Mouse (Mus musculus) kidney, embryonic 16.5 days (tissue): Measurements from ENCODE around the gene Erich2. TPM values are rescaled to one million over a fixed set of nuclear protein-coding genes. Genes with fewer than 3 reads are reported as not detected.
A peak's percentile ranks its signal among the peaks of the same experiment; 100 is the strongest.
"Not testable (repeated sequence)": the region's sequence is repeated elsewhere in the genome, so short reads cannot be mapped to it uniquely, and the experiment has no call there.

Source experiments
- ATAC-seq: fragments of 200-750 bp; cut with Nextera tagmentation; 2 replicates; pipeline ENCODE4 v1.8.0; 2017; ENCODE audit warnings: moderate TSS enrichment; ENCODE audit not compliant: low FRiP score, low TSS enrichment
- H3K27ac ChIP-seq: fragments of 300-500 bp; sonication (generic); 2 replicates; pipeline ENCODE4 v1.5.1; 2014; ENCODE audit warnings: low read length
- H3K27me3 ChIP-seq: fragments of 300-500 bp; sonication (generic); 2 replicates; pipeline ENCODE4 v1.6.1; 2014; ENCODE audit warnings: low read length, control low read depth, mixed read lengths; ENCODE audit not compliant: insufficient read depth
- H3K36me3 ChIP-seq: fragments of 300-500 bp; sonication (generic); 2 replicates; pipeline ENCODE4 v1.6.1; 2014; ENCODE audit warnings: low read length, control low read depth, mixed read lengths; ENCODE audit not compliant: insufficient read depth
- H3K4me1 ChIP-seq: fragments of 300-500 bp; sonication (generic); 2 replicates; pipeline ENCODE4 v1.6.1; 2014; ENCODE audit warnings: low read length, control low read depth, mixed read lengths; ENCODE audit not compliant: insufficient read depth
- H3K4me2 ChIP-seq: fragments of 300-500 bp; sonication (generic); replicated peaks from 2 replicates; pipeline ENCODE4 v1.6.1; 2014; ENCODE audit warnings: low read depth, low read length
- H3K4me3 ChIP-seq: fragments of 300-500 bp; sonication (generic); 2 replicates; pipeline ENCODE4 v1.5.1; 2014; ENCODE audit warnings: mild to moderate bottlenecking, low read length
- H3K9ac ChIP-seq: fragments of 300-500 bp; sonication (generic); replicated peaks from 2 replicates; pipeline ENCODE4 v1.6.1; 2014; ENCODE audit warnings: low read length
- H3K9me3 ChIP-seq: fragments of 300-500 bp; sonication (generic); 2 replicates; pipeline ENCODE4 v1.6.1; 2016; ENCODE audit warnings: low read length, control low read depth
- WGBS: fragments of 180-500 bp; shearing (Covaris S2); extraction: QIAGEN DNeasy Blood & Tissue Kit; methylation state at CpG from one replicate; pipeline ENCODE4 v1.1.7; 2014; 5-methylcytosine and 5-hydroxymethylcytosine counted together
- polyA plus RNA-seq: library from polyadenylated mRNA; unstranded; fragments of >200 nt; fragmentation: Nextera tagmentation; extraction: Ambion mirVana; gene quantifications from 2 replicates; pipeline ENCODE4 v1.2.1, GENCODE M21; 2015

Erich2 gene
- polyA plus RNA-seq, 1 experiment from 2014 or later = 2.6 TPM

DNA sequence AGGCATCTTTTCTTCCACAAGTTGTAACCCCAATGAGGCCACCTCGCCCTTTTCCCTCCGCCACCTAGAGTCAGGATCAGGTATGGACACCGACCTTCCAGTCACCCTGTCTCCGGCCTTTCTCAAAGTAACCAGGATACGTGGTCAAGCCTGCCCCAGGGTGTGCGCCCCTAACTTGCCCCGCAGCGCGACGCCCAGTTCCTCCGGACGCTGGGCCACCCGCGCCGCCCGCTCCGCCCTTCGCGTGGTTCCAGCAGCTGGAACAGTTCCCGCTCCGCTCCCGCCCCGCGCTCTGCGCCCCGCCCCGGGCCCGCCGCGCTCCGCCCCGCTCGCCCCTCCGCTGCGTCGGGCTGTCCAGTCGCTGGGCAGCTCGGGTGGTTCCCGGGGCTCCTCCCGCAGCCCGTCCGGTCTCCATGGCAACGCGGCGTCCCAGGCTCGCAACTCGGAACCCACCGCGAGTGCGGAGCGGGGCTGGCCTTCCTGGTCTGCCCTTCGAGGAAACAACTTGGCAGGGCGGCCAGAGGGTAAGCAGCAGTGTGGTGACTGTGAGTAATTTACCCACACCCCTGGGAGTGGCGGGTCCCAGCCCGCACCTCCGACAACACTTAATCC, 508 bp downstream of the Erich2 start:
- peak overlapping the region; percentile 56 for H3K4me3 ChIP-seq
- H3K4me2 ChIP-seq = peak overlapping the region; percentile 83
- no peaks in the 10 kb centered on the region for H3K36me3 ChIP-seq
- ATAC-seq = peak; percentile 98
- under 1% methylated on average over 49 of the region's 56 CpGs for WGBS
- peaks cover 33% of the 10 kb centered on the region for H3K4me1 ChIP-seq
- H3K27ac ChIP-seq = peak overlapping the region; percentile 41
- 0 out of 2 replicates have a peak, but pooled peaks cover 3% of the 10 kb centered on the region for H3K27me3 ChIP-seq
- no peaks in the 10 kb centered on the region for H3K9me3 ChIP-seq
- H3K9ac ChIP-seq = peak overlapping the region; percentile 72

DNA sequence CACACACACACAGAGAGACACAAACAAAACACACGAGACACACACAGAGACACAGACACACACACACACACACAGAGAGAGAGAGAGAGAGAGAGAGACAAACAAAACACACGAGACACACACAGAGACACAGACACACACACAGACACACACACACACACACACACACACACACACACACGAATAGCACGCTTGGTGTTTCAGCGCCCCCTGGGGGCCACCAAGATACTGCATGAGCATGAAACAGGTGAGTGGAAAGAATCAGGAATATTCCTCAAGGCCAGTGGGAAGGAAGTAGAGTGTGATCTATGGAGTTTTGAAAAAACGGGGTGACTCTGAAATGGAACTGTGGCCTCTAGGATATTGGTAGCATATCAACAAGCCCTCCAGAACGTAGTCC, 29.7 kb downstream of the Erich2 start:
- H3K4me3 ChIP-seq, ATAC-seq: not testable (repeated sequence)
- WGBS = 49% methylated on average over 7 of the region's 7 CpGs

DNA sequence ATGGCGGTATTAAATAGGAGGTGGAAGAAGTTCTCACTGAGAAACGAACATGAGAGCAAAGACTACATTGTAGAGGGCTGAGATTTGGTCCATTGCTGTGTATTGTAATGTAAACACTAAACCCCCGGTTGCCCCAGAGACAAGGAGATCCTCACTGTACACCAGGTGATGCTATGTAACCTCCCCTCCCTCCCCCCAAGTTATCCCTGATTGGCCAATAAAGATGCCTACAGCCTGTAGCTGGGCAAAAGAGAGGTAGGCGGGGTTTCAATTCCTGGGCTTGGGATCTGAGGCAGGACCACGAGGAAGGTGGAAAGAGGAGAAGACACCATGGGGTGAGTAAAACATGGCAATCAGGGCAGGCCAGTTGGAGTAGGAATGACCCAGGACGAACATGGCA, 42.1 kb downstream of the Erich2 start:
- no peak overlapping the region for H3K9ac ChIP-seq
- H3K9me3 ChIP-seq = no peaks in the 10 kb centered on the region; the same call in 1 of the 2 replicates
- 66% methylated on average over 6 of the region's 6 CpGs for WGBS
- no peak overlapping the region for H3K4me2 ChIP-seq
- H3K27me3 ChIP-seq = no peaks in the 10 kb centered on the region
- H3K27ac ChIP-seq = no peak overlapping the region
- ATAC-seq = no peak
- H3K4me1 ChIP-seq = no peaks in the 10 kb centered on the region
- no peaks in the 10 kb centered on the region for H3K36me3 ChIP-seq
- H3K4me3 ChIP-seq = no peak overlapping the region

More for the DNA sequence above, 29.7 kb downstream of the Erich2 start:
- not testable (repeated sequence) for H3K36me3 ChIP-seq, H3K4me1 ChIP-seq, H3K9me3 ChIP-seq, H3K9ac ChIP-seq, H3K27me3 ChIP-seq, H3K4me2 ChIP-seq, H3K27ac ChIP-seq

DNA sequence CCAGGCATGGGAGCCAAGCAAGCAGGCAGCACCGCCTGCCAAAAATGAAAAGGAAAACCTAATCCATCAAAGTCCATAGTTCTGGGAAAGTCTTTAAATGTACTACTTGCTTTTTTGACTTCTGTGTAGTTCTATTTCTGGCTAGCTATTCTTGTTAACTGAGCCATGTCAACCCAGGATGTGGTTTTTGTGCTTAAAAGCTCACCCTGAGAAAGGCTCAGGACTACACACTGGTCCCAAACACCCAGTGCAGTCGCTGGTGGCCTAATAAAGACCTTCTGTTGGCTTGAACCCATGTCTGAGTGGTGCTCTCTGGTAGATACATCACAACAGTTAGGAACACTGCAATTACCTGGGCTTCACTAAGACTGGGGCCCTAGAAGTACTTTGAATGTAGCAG, 42.8 kb downstream of the Erich2 start:
- WGBS = 62% methylated on average over 2 of the region's 2 CpGs

DNA sequence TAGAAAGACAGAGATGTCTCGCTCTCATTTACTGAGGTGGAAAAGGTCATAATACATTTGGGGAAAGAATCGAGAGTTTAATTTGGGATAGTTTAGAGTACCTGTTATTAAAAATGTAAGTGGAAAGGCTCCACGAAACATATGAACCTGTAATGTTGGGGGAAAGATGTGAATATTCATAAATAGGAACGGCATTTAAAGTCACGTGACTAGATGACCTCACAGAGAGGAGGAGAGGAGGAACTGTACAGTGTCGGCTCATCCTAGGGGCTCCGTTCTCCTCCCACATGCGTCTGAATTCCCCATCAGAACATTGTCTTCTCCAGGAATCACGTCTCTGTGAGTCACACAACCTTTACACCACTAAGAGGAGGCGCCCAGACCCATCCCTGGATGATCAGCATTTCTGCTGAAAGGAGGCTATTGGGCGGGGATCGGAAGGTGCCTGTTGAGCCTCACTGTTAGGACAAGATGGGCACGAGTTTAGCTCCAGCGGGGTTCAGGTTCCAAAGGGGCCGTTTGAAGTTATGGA, 43.5 kb downstream of the Erich2 start:
- H3K4me1 ChIP-seq = no peaks in the 10 kb centered on the region
- WGBS = 80% methylated on average over 15 of the region's 15 CpGs

More for the DNA sequence above, 42.8 kb downstream of the Erich2 start:
- Histone ChIP-seq H3K36me3 (no peaks in the 10 kb centered on the region), H3K27me3 (no peaks in the 10 kb centered on the region), H3K9me3 (no peaks in the 10 kb centered on the region), H3K4me3 (no peak overlapping the region), H3K9ac (no peak overlapping the region), H3K4me2 (no peak overlapping the region), H3K27ac (no peak overlapping the region), H3K4me1 (no peaks in the 10 kb centered on the region)
- ATAC-seq = no peak

DNA sequence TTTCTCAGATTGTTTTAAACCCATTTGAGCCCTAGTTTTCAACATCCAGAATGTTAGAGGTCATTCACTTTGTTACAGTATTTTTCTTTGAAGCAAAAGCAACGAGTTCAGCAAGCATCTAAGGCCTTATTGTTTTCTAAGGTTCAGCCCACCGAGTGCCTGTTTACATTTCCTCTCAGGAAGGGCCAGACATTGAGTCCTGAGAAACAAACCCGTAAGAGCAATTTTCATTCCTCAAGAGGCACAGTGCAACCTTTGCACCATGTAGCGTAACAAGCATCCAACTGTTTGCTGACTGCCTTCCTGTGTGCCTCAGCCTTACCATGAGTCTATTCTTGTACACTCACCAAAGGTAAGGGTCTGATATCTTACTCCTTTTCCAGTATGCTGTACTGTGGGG, 44.2 kb downstream of the Erich2 start, which contains the start of gene Gad1:
Gene Gad1 (plus strand): TSS at position 301 of the 400 bp plus-strand sequence.
- no peak for ATAC-seq
- 47% methylated on average over 4 of the region's 4 CpGs for WGBS

More for the DNA sequence above, 43.5 kb downstream of the Erich2 start:
- Histone ChIP-seq H3K9ac (no peak overlapping the region), H3K4me3 (no peak overlapping the region), H3K4me2 (no peak overlapping the region), H3K9me3 (no peaks in the 10 kb centered on the region), H3K27ac (no peak overlapping the region), H3K27me3 (peaks cover 2% of the 10 kb centered on the region; the same call in 1 of the 2 replicates), H3K36me3 (no peaks in the 10 kb centered on the region)
- no peak for ATAC-seq

DNA sequence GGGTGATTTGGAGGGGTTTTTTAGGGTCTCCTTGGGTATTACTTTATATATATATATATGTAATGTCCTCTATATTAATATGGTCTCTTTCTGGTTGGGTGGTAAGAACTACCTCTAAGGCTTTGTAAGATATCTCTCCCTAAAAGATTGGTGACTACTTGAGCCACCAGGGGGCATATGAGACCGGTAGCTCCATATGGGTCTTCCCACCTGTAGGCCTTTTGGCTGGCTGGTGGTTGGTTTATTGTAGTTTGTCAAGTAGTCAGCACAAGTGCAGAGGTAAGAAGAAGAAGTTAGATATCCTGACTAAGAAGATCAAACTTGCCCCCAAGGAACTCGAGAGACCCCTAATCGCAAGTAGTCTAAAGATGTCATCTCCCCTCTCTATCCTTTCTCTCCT, 45.2 kb downstream of the Erich2 start:
- no peak for ATAC-seq
- Histone ChIP-seq H3K27me3 (peaks cover 5% of the 10 kb centered on the region), H3K36me3 (no peaks in the 10 kb centered on the region), H3K9me3 (no peaks in the 10 kb centered on the region), H3K27ac (no peak overlapping the region), H3K4me1 (no peaks in the 10 kb centered on the region), H3K4me3 (no peak overlapping the region), H3K9ac (no peak overlapping the region), H3K4me2 (no peak overlapping the region)
- WGBS = 81% methylated on average over 3 of the region's 3 CpGs

More for the DNA sequence above, 44.2 kb downstream of the Erich2 start, which contains the start of gene Gad1:
- Histone ChIP-seq H3K9ac (no peak within 1 kb of the TSS), H3K4me2 (no peak within 1 kb of the TSS), H3K36me3 (no peaks in the 10 kb centered on the region), H3K4me1 (no peaks in the 10 kb centered on the region), H3K27ac (no peak within 1 kb of the TSS), H3K4me3 (no peak within 1 kb of the TSS), H3K9me3 (no peaks in the 10 kb centered on the region), H3K27me3 (peaks cover 3% of the 10 kb centered on the region; the same call in 1 of the 2 replicates)

DNA sequence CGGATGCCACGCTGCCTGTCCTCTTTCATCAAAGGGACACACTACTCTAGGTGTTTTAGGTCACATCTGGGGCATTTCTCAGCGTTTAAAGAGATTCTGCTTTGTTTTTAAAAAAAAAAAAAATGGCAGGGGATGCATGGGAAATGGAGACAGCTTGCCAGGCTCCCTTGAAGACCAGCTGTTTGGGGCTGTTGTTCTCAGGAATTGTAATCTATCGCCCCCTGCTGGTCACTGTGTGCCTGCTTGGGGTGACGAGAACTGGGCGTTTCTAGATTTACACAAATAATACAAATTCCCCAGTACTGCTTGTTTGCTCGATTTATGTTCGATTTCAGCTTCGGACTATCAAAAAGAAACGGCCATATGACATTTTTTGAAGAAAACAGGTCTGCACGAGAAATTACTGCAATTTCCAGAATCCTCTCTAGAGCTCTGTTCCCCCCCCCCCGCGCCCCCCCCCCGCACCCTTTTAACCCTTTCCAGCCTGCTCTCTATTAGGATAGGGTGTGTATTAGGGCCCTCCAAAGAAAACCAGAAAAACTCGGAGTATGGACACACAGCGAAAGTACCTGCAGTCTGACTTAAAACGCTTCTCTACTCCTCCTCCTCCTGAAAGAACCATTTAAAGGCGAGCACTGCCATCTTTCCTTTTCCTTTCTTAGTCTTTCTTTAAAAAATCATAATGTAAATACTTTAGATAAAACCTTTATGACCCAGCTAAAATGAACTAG, 49.7 kb downstream of the Erich2 start:
- no peak overlapping the region for H3K9ac ChIP-seq
- no peaks in the 10 kb centered on the region for H3K36me3 ChIP-seq
- WGBS = 5% methylated on average over 17 of the region's 18 CpGs
- no peak overlapping the region for H3K4me3 ChIP-seq
- ATAC-seq = no peak
- H3K4me1 ChIP-seq = peaks cover 26% of the 10 kb centered on the region
- H3K9me3 ChIP-seq = no peaks in the 10 kb centered on the region
- no peak overlapping the region for H3K27ac ChIP-seq
- no peak overlapping the region for H3K4me2 ChIP-seq
- peaks cover 50% of the 10 kb centered on the region for H3K27me3 ChIP-seq

DNA sequence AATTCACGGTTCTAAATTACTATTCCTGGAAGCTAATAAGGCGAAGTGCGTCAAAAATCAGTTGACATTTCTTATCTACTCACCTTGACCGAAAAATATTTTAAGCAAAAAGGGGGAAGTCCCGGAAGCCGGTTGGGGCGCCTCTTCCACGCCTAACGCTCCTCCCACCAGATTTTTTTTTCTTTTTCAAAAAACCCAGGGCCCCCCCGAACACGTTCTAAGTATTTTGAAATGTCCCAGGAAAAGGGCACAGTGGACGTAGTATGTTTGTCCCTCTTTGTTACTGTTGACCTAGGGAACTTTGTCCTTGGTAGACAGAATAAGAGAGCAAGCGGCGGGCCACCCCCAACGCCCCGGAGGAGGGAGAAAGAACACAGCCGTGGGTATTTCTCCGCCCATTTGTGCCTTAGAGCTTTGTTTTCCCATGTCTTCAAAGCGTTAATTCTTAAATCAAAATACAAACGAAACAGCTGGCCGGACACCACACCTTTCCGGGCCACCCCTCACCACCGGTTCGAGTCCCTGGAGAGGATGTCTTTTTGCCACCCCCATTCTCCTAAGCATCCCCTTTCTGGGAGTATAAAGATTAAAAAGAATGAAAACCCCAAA, 50.3 kb downstream of the Erich2 start:
- H3K36me3 ChIP-seq = no peaks in the 10 kb centered on the region
- H3K9me3 ChIP-seq = no peaks in the 10 kb centered on the region
- WGBS = 9% methylated on average over 24 of the region's 24 CpGs
- no peak overlapping the region for H3K4me3 ChIP-seq
- H3K4me1 ChIP-seq = peaks cover 32% of the 10 kb centered on the region
- ATAC-seq = no peak
- H3K27ac ChIP-seq = no peak overlapping the region
- peaks cover 56% of the 10 kb centered on the region for H3K27me3 ChIP-seq
- H3K4me2 ChIP-seq = no peak overlapping the region
- no peak overlapping the region for H3K9ac ChIP-seq
